Mouse (Mus musculus) lung, postnatal 0 days (tissue): ENCODE measurements around the gene Vmn1r85.

Experiments used
- CTCF ChIP-seq: IDR thresholded peaks from 2 replicates; pipeline ENCODE4 v1.5.1; 2016; ENCODE audit warnings: antibody characterized with exemption, mild to moderate bottlenecking
- EP300 ChIP-seq: IDR thresholded peaks from 2 replicates; pipeline ENCODE4 v1.6.1; 2016; ENCODE audit warnings: antibody characterized with exemption, mild to moderate bottlenecking, control low read depth

- TF ChIP-seq CTCF (no peak), EP300 (no peak)
Observed at GRCm38 (mm10) chr7:13053501-13053900, 41.5 kb downstream of the Vmn1r85 start.
